Mouse (Mus musculus) lung, postnatal 10 days (tissue): Measurements from ENCODE around the gene Irak2.
A peak's percentile ranks its signal among the peaks of the same experiment; 100 is the strongest.
"Not testable (repeated sequence)": the region's sequence is repeated elsewhere in the genome, so short reads cannot be mapped to it uniquely, and the experiment has no call there.

Source experiments
- DNase-seq: peaks from one replicate; pipeline ENCODE4 v3.0.0; 2021

The Irak2 gene

DNA sequence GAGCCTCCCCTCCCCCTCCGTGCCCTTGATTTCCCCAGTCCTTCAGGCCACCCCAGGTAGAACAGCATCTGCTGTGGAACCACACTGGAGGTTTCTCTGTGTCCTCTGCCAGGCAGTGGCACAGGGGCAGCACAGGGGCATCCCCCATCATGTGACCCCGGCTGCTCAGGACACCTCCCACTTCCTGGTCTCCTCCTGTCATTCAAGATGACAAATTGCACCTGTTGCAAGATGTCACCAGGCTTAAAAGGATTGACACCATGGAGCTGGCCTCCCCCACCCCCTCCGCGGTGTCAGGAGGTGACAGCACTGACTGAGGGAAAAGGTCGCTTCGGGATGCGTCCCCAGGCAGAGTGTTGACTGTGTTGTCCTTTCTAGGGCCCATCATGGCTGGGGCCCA lies 31.6 kb downstream of the Irak2 start:
- DNase-seq = no peak

DNA sequence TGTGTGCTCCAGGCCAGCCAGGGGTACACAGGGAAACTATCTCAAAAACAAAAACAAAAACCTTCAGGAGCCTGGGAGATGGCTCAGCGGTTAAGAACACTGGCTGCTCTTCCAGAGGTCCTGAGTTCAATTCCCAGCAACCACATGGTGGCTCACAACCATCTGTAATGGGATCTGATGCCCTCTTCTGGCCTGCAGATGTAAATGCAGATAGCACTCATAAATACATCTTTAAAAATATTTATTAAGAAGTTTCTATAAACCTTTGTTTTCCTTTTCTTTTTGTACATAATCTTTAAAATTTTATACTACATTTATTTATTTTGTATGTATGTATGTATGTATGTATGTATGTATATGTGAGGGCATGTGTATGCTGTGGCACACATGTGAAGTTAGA lies 33.8 kb downstream of the Irak2 start:
- not testable (repeated sequence) for DNase-seq

DNA sequence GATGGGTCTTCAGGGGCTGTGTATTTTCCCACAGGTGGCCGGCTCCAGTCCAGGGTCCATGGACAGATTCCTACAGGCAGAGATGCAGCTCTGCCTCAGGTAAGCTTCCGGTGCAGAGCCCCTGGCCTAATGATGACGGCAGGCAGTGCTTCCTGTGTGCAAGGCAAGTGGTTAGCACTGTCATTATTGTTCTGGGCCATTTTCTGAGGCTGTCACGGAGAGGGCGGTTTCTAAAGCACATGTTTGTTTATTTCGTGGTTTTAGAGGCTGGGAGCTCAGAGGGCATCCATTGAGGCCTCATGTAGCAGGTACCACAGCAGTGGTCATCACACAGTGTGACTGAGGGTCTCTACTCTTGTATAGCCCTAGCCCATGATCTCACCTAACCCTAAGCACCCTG lies 34.7 kb downstream of the Irak2 start:
- DNase-seq = no peak

DNA sequence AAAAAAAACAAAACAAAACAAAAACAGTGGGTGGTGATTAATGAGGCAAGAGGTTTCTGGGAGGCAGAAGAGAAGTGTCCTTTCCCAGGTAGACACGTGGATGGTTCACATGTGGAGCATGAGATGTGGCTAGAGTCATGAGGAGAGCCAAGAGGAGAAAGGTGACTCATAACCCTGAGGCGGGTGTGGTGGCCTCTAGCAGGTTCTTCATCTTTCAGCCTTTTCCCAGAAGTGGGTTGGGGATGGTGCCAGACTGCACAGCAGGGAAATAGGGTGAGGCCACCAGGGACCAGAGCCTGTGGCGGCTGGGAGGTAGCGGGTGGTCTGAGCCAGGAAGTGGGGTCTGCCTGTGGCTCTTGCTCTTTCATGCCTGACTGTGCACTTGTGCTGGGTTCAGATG lies 37.0 kb downstream of the Irak2 start:
- no peak for DNase-seq

DNA sequence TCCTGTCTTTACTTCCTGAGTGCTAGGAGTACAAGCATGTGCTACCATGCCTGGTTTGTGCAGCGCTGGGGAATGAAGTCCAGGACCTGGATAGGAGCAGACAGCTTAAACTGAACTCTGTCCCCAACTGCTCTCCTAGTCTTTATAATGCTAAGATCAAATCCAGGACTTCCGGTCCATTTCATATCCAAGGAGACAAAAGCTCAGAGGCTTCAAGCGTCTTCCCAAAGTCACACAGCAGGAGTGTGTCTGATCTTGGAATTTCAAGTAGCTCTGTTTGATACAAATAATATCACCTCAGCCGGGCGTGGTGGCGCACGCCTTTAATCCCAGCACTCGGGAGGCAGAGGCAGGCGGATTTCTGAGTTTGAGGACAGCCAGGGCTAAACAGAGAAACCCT lies 37.7 kb downstream of the Irak2 start:
- DNase-seq = no peak

DNA sequence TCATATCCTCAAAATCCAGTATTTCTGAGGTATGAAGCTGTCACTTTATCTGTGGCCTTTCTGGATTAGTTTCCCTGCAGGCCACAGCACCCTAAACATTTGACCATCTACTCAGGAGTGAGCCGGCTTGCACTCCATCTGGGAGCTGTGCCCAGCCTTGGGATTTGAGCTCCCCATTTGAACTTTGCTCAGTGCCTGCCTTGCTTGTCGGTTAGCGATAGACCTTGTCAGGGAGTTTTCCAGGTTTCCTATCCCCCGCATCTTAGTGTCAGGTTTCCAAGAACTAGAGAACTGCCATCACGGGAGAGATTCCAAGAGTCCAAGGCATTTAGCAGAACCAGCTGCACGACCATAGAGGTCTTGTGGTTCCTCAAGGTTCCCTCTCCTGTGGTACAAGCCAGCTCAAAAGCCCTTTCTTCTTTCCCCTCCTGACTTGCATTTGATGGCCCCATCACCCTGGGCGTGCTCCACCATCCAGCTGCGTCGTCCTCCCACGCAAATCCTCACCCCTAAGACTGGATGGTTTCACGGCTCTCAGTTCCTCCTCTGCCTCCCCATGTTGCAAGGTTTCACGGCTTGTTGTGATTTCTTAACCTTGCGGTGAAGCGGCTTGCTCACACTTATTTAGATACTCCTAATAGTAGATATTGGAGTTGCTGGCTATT lies 38.9 kb downstream of the Irak2 start:
- DNase-seq = no peak

DNA sequence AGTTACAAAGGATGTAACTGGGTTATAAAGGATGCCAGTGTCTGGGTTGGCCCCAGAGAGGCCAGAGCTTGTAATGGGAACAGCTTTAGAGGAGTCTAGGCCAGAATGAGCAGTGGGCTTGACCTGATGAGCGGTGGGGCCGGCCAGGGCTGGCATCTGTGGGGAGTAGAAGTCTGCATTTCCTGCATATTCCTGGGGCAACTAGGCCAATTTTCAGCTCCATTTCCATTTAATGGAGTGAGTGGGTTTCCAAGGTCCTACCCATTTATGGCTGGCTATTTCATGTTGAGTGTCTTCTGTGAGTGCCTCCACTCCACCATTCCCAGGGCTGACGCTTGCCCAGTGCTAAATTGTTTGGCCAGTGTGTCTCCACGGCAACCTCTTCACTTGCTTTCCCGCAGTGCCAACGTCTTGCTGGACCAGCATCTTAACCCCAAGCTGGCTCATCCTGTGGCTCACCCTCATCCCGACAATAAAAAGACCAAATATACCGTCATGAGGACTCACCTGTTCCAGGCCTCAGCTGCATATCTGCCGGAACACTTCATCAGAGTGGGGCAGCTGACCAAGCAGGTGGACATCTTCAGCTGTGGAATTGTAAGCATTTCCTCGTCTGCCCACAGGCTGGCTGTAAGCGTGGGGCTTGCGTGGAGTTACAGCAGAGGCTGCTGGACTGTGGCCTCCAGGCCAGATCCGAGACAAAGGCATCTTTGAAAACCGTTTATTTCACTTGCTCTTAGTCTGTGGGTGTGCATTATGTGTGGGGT lies 40.2 kb downstream of the Irak2 start:
- no peak for DNase-seq

DNA sequence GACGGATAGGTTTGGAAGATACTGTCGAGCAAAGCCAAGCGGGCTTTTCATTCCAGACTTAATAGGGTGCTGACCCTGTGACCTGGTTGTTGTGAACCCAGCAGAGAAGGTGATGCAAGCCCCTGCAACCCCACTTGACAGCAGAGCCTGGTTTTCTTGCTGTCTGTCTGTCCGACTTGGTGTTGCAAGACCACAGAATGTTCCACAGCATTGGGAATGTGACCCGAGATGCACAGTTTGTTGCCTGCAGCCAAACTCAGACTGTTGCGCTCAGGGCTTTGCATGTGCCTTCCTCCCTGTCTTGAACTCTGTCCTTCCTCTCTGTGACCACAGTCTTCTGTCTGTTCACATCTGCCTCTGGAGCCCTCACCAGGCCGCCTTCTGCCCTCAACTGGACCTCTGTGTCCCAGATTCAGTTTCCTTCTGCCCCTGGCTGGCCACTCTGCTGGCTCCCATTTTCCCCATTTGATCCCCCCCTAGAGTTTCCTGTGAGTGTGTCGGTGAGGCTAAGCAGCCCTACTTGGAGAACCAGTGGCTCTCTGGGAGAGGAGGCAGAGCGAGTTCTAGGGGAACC lies 41.8 kb downstream of the Irak2 start:
- DNase-seq = no peak

DNA sequence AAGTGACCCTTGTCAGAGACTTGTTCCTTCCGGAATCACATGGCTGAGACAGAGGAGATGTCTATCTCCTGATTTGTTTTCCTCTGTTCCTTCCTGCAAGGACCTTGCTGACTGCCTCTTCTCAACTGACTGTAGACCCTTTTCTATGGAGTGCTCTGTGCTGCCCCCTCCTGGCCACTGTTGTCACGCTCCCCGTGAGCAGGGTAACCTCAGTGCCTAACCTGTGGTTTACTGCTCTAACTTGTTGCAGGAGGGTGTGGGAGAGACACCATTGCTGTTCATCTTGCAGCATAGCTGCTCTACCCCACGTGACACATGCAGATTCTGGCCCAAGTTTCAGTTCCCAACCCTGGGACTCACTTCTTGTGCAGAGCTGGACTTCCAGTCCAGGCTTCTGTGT lies 43.0 kb downstream of the Irak2 start:
- DNase-seq = peak; percentile 92

DNA sequence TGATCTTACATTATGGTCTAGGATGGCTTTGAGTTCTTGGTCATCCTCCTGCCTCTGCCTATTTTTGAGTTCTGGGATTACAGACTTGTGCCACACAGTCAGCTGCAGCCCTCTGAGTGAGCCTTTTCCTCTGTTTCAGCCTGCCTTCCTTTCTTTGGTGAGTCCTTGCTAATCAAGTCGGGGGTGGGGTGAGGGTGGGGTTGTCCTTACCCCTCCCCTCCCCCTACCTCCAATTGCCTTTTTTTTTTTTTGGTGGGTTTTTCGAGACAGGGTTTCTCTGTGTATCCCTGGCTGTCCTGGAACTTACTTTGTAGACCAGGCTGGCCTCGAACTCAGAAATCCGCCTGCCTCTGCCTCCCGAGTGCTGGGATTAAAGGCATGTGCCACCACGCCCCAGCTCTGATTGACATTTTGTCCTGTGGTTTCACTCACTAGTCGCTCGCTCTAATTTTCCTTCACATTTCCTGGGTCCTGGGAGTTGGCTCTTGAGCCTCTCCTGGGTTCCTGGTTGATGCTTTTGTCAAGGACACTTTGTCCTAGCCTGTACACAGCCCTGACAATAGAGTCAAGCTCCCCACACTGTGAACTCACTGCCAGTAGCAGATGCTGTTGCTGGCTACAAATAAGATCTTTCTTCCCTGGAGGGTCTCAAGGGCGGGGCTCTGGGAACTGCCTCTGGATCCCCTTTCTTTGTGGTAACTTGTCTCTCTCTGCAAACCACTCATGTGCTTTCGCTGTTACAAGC lies 45.0 kb downstream of the Irak2 start:
- no peak for DNase-seq

DNA sequence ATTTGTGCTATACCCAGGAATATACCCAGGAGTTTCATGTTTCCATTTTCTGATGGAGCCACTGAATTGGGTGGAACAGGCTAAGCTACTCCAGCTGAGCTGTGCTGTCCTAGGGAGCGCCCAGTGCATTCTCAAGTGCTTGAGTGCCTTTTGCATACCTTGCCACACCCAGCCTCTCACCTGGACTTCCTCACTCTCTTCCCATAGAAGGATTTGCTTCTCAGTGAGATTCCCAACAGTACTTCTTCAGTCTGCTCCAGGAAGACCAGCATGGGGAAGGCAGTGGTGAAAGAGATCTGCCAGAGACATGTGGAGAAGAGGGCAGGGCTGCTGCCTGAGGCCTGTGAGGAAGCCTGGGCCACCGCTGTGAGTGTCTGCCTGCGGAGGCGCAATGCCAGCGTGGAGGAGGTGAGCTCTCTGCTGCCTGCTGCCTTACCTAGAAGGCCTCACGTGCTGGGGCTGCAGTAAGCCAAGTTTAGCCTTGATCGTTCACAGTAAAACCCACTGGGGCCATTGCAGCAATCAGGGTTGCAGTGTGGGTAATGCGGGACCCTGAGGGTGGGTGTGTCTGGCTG lies 48.4 kb downstream of the Irak2 start:
- peak; percentile 64 for DNase-seq

DNA sequence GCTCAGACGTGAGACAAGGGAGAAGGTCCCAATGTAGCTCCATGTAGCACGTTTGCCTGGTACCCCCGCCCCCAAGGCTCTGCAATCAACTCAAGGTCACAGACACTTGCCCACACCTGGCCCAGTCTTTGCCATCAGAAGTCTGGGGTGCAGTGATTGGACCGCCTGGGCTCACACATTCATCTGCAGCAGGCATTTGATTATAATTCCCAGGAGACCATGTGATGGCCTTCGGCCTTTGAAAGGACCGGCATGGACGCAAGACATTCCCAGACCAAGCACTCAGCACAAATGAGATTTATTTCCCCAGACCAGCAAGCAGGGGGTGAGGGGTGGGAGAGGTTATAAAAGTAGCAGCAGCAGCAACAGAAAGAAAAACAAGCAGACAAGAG lies 51.7 kb downstream of the Irak2 start:
- peak; percentile 59 for DNase-seq

DNA sequence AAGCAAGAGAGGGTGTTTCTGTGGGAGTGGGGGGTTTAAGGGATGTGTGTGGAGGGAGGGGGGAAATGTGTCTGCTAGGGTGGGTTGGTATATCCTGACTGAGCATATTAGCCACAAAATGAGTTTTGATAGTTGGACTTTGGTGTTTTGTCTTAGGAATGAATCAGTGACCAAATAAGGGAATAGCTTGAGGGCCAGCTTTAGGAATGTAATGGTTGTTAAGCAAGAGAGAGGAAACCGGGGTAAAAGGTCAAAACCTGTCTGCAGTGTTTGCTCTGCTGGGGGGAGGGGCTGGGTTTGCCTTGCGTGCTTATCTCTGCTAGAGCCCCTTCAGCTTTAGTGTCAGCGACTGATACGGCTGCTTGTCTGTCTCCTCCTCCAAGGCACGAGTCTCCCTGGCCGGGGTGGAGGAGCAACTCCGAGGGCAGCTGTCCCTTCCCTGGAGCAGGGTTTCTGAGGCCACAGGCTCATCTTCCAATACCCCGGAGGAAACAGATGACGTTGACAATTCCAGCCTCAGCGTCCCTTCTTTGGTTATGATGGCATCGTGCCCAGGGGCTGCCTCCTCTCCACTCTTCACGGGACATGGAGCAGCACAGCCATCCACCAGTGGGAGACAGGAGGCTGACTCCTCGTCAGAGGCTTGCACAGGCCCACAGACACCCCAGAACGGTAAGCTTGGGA lies 52.3 kb downstream of the Irak2 start:
- peak; percentile 87 for DNase-seq

DNA sequence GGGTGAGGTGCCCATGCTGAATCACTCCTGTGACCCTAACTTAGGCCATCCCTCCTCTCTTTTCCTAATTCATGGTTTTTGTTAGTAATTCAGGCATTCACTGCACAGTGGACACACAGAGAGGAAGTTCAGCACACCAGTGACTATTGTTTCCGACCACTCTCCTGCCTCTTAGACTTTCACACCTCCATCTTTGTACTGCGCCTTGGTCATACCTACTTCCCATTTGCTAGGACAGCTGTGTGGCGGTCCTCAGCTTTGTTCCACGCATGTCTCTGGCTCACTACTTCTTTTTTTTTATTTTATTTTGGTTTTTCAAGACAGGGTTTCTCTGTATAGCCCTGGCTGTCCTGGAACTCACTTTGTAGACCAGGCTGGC lies 52.8 kb downstream of the Irak2 start:
- DNase-seq = no peak

DNA sequence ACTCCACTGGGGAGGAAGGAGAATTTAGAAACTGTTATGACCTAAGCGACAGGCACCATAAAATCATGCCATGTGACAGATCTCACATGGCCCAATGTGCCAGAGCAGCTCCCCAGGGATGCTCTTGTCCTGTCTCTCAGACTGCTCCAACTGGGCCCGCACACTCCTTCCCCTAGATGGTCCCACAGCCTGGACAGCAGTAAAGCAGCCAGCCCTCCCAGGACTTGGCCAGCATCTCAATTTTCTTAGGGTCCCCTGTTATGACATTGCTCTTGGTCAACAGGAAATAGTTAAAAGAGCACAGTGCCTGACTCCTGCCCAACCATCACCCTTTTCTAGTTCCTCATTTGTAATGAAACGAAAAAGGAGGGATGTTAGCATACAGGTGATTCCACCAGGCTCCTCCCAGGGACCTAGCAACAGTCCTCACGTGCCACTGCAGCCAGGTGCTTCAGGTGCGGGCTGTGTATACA lies 54.4 kb downstream of the Irak2 start:
- no peak for DNase-seq

DNA sequence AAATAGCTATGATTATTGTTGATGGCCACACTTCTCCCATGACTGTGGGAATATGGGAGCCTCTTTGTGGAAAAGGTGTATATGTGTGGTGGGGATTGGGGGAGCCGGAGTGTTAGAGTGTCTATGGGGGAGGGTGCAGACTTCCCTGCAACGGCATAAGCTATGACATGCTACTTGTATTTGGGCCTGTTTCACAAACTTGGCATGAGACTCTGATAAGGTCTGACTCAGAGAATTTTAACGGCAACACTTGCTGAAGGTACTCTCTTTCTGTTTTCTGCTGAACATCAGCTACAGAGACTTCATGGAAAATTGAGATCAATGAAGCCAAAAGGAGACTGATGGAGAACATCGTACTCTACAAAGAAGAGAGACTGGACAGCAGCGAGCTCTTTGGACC lies 55.1 kb downstream of the Irak2 start:
- no peak for DNase-seq

DNA sequence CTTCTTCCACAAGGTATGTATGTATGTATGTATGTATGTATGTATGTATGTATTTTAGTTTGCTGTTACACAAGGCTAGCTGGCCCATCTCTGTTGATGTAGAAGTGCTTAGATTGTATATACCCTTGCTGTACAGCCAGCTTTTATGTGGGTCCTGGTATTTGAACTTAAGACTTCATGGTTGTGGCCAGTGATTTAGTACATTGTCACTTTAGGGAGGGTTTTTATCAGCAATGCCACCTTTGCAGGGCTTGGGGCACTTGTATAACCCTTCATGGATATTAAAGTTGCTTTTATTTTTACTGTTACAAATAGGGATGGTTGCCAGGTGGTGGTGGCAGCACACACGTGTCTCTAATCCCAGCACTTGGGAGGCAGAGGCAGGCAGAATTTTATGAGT lies 56.9 kb downstream of the Irak2 start:
- no peak for DNase-seq

DNA sequence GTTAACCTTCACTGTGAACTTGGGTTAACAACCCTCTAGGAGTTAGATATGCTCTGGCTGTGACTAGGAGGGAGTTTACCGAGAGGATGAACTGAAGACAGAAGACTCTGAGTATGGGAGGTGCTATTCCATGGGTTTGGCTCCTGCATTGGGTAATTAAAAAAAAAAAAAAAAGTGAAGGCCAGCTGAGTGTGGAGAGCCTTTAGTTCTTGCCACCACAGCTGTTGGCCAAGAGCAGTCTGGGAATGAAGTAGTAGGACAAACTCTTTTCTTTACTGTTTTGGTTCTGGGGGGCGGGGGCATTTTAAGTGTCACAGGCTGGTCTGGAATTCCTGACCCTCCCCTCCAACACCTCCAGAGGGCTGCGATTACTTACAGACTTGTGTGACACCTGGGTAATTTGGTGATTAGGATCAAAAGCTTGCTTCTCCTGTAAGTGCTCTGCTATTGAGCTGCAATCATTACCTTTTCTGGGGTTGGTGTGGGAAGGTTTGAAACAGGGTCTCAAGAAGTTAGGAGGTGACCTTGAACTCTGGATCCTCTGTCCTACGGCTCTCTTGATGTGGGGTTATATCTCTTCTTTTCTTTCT lies 57.6 kb downstream of the Irak2 start:
- peak; percentile 19 for DNase-seq

DNA sequence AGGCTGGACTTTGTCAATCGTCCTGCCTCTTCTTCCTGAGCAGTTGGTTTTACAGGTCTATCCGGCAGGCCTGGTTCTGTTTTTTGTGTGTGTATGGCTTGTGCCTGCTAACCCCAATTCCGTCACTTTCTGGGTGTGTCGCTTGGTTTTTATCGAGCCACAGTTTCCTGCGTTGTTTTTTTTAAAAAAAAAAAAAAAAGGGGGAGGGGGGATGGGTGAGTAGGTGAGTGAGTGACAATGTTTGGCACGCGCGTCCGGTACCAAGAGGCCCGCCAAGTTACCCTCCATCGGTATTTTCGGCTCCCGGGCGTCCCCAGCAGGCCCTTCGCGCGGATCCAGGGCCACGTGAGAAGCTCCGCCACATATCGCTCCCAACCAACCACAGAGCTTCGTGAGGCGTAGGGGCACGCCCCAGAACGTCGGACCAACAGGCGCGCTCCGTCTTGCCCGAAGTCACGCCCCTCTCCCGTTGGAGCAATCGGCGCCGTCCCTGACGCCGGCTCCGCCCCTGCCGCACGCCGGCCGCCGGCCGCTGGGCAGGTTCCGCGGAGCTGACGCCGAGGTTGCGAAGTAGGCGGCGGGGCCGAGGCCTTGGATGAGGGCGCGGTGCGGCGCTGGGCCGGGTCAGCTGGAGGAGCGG lies 58.4 kb downstream of the Irak2 start, which contains the start of gene Tatdn2:
Tatdn2 (plus strand) TSS at position 469 of the 640 bp plus-strand sequence.
- DNase-seq = peak; percentile 98

DNA sequence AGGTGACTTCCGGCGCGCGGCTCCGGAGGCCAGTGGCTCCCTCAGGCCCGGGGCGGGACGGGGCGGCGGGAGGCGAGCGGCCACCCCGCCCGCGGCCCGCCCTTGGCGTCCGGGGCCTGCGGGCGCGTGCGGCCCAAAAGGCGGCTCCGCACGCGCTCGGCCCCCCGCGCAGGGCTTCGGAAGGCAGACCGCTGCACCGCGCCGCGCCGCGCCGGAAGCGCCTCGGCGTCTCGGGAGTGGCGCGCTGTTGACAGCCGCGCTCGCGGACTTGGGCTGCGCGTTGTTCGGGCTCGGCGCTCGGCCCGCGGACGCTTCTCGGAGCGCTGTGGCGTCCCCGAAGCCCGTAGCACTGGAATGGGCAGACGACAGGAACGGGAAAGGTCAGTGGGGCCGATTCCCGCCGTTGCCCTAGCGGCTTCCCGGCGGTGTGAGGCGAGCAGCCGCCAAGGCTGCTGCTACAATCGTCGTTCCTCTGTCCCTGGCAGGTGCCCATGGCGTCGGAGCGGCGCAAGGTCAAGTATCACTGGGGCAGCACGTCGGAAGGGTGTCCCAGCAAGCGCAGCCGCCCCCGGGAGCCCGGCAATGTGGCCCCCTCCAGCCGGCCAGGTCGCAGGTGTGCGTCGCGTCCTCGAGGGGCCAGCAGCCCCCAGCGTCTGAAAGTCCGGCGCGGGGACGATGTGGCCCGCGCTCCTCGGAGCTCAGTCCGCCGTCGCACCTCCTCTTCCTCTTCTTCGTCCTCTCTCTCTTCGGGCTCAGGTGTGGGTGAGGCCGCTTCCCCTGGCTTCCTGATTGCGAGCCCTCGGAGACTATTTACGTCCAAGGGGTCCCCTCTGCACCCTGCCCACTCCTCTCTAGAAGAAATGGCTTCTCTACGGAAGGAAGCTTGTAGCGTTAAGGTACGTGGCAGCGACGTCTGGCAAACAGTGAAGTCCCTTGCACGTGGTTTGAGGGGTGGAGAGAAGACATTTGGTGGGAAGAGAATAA lies 59.2 kb downstream of the Irak2 start:
- peak; percentile 45 for DNase-seq
